Mouse (Mus musculus) E14TG2a.4 (cell line): Measurements from ENCODE around the gene Tasp1.

Source experiments
- CTCF ChIP-seq: conservative IDR thresholded peaks from 2 replicates; pipeline ENCODE4 v1.5.1; 2014; ENCODE audit warnings: low read length
- NANOG ChIP-seq: IDR thresholded peaks from 2 replicates; pipeline ENCODE4 v1.6.1; 2014; ENCODE audit warnings: borderline replicate concordance, low read length, mixed read lengths
- POU5F1 ChIP-seq: IDR thresholded peaks from 2 replicates; pipeline ENCODE4 v1.6.1; 2014; ENCODE audit warnings: low read length, borderline replicate concordance

DNA sequence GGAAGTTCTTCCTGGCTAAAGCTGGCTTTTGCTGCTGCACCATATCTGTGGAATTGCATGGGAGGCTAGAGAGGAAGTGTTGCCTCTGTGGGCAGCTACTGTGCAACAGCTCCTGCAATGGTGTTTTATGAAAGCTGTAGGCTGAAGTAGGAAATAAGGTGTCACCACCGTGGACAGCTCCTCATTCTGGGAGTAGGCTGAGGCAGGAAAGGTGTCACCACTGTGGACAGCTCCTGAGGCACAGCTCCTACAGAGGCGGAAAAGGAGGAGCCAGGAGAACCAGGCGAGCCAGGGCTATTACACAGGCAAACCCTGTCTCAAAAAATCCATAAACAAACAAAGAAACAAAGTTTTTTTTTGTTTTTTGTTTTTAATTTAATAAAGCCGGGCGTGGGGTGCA is 29.4 kb upstream of the Tasp1 start:
- no peak for TF ChIP-seq CTCF
- no peak for TF ChIP-seq NANOG
- no peak for TF ChIP-seq POU5F1
